Mouse (Mus musculus) lung, postnatal 0 days (tissue): ENCODE measurements around the gene Arhgef16.

Source experiments
- CTCF ChIP-seq: IDR thresholded peaks from 2 replicates; pipeline ENCODE4 v1.5.1; 2016; ENCODE audit warnings: antibody characterized with exemption, mild to moderate bottlenecking
- EP300 ChIP-seq: IDR thresholded peaks from 2 replicates; pipeline ENCODE4 v1.6.1; 2016; ENCODE audit warnings: antibody characterized with exemption, mild to moderate bottlenecking, control low read depth

GRCm38 (mm10) chr4:154249316-154249715 lies 52.2 kb downstream of the Arhgef16 start:
- TF ChIP-seq EP300: no peak
- TF ChIP-seq CTCF: no peak
